Mouse (Mus musculus): ENCODE data around the gene Sumo1. TPM values are rescaled to one million over a fixed set of nuclear protein-coding genes. Genes with fewer than 3 reads are reported as not detected.
"Not testable (repeated sequence)": the region's sequence is repeated elsewhere in the genome, so short reads cannot be mapped to it uniquely, and the experiment has no call there.

Gene Sumo1
- polyA plus RNA-seq, 1 experiment from 2014 or later, result 414 TPM

DNA sequence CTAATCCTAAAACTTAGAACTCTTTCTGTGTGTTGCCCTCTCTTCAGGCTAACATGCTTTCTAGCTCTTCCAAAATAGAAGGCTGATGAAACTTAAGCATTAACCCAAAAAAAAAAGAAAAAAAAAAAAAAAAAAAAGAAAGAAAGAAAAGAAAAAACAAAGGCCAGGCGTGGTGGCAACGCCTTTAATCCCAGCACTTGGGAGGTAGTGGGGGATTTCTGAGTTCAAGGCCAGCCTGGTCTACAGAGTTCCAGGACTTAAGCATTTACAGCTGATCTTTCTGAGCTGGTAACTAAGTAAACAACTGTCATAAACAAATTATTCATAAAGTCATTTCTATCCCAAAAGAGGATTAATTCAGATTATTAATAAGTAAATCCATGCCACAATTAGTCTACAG is 1.8 kb downstream of the Sumo1 start:
- Histone ChIP-seq H3K9me3 (no peaks in the 10 kb centered on the region), H3K9ac (no peak overlapping the region), H3K36me3 (no peaks in the 10 kb centered on the region), H3K27ac (replicated peaks) (no peak overlapping the region), H3K4me1 (replicated peaks) (peaks cover 32% of the 10 kb centered on the region), H3K27me3 (no peaks in the 10 kb centered on the region), H3K4me2 (peak overlapping the region; percentile 87), H3K4me3 (peak overlapping the region; percentile 99; the same call in 1 of the 2 replicates)
- ATAC-seq (ENCODE audit: low read depth), result no peak
- whole genome bisulfite sequencing, result 82% methylated on average over 2 of the region's 2 CpGs

DNA sequence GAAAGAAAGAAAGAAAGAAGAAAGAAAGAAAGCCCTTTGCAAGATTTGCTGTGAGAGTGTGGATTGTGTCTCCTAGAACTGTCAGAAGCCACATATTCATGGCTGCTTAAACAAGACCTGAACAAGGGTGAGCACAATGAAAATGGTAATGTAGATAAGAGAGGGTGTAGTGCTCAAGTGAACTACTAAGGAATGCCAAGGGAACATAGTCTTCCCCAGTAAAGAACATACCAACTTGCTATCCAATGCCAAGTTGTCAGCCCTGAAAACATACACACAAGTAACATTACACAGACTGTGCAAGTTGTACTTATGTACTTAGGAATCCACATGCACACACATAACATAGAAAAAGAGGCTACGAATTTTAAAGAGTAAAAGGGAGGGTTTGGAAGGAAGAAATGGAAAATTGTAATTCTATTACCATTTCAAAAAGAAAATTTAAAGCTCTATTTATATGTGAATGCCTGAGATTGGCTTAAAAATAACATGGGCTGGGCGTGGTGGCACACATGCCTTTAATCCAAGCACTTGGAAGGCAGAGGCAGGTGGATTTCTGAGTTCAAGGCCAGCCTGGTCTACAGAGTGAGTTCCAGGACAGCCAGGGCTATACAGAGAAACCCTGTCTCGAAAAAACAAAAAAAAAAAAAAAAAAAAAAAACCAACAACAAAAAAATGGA is 7.0 kb downstream of the Sumo1 start:
- H3K9me3 ChIP-seq, result no peaks in the 10 kb centered on the region
- peaks cover 4% of the 10 kb centered on the region; the same call in 1 of the 2 replicates for H3K36me3 ChIP-seq
- H3K27ac ChIP-seq (replicated peaks), result no peak overlapping the region
- no peak for ATAC-seq (ENCODE audit: low read depth)
- no peak overlapping the region for H3K4me2 ChIP-seq
- no peaks in the 10 kb centered on the region for H3K27me3 ChIP-seq
- no peak overlapping the region for H3K4me3 ChIP-seq
- WGBS, result 94% methylated on average over 3 of the region's 3 CpGs
- no peak overlapping the region for H3K9ac ChIP-seq
- H3K4me1 ChIP-seq (replicated peaks), result peaks cover 12% of the 10 kb centered on the region

DNA sequence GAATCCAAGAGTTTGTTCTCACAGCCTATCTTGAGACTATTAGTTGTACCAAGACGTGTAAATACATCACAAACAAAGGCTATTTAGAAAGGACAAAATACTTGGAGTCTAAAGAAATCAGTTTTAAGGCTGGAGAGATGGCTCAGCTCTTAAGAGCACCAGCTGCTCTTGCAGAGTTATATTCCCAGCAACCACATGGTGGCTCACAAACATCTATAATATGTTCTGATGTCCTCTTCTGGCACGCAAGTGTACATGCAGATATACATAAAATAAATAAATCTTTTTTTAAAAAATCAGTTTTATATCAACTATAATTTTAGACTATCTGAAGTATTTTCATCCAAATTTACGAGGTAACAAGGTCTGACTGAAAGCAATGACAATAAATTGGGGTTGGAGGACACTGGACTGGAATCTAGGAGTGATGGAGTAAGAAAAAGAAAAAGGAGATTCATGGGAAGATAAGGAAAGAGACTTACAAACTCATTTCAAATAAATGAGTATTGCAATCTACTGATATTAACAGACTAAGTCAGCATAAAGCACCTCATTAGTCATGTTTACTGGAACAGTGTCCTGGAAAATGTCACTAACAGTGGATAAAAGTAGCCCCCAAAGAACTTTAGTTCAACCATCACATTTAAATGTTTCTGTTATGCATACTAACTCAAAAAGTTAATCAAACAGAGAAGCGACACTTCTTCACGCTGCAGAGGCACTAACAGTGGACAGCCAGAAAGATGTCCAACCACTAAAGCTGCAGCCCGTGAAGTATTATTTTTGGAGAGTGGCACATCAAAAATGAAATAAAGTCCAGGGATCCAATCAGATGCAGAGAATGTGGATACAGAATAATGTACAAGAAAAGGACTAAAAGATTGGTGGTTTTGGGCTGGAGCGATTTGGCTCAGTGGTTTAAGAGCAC is 14.1 kb downstream of the Sumo1 start:
- Histone ChIP-seq H3K9me3 (no peaks in the 10 kb centered on the region), H3K36me3 (peaks cover 24% of the 10 kb centered on the region), H3K4me3 (no peak overlapping the region), H3K27me3 (no peaks in the 10 kb centered on the region), H3K27ac (replicated peaks) (no peak overlapping the region), H3K4me2 (no peak overlapping the region), H3K4me1 (replicated peaks) (no peaks in the 10 kb centered on the region), H3K9ac (no peak overlapping the region)
- no peak for ATAC-seq (ENCODE audit: low read depth)
- 93% methylated on average over 7 of the region's 7 CpGs for WGBS

DNA sequence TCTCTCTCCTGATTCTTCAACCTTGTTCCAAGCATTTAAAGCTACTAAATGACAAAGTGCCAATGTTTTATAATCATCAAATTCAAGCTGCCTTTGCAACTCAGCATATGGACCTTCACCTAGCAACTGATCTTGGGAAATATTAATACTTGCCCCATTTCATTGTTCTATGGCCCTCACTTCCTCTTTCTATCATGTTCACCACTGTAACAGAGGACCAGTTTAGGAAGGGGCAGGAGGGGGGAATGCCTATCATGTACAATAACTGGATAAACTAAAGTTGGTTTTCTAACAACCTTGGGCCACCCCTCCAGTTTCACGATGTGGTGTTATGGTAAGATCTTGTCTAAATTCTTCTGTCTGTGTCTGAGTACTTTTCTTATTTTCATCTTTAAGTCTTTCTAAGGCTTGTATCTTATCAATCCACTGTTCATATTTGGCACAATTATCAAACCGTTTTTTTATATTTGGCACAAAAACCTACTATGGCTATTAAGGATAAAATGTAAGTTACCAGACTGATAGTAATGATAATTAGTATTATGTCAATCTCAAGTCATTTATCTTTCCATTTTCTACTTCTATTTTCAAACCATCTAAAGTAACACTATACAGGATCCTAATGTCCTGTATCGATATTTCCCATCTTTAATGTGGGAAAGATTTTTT is 17.3 kb downstream of the Sumo1 start:
- peaks cover 34% of the 10 kb centered on the region for H3K36me3 ChIP-seq
- no peak overlapping the region for H3K4me2 ChIP-seq
- no peaks in the 10 kb centered on the region for H3K9me3 ChIP-seq
- H3K4me3 ChIP-seq, result no peak overlapping the region
- no peak overlapping the region for H3K9ac ChIP-seq
- no peak overlapping the region for H3K27ac ChIP-seq (replicated peaks)
- WGBS, result 94% methylated on average over 3 of the region's 3 CpGs
- H3K4me1 ChIP-seq (replicated peaks), result no peaks in the 10 kb centered on the region
- no peaks in the 10 kb centered on the region for H3K27me3 ChIP-seq
- no peak for ATAC-seq (ENCODE audit: low read depth)

DNA sequence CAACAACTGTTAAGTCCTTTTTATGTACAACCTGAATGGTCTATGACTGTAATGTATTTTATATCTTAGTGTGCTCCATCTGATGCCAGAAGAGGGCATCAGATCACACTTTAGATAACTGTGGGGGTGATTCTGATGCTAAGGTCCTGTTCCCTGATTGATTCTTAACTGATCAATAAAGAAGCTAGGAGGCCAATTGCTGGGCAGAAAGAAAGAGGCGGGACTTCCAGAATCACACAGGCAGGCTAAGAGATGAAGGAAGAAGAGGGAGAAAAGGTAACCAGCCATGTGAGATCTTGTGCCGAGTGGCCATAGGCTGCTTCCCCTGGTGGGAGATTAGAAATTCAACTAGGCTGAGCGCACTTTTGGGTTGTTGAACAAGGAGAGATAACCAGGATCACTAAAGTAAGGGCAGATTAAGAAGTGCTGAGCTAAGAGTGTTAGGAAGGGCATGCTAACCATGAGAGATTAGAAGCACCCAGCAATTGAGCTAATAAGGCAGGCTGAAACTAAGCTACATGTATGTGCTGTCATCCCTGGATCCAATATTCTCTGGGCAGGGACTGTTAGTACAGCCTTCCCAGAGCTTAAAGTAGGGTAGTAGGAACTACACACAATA is 19.3 kb downstream of the Sumo1 start:
- Histone ChIP-seq H3K4me1 (replicated peaks) (no peaks in the 10 kb centered on the region), H3K27ac (replicated peaks) (no peak overlapping the region), H3K9ac (no peak overlapping the region), H3K4me2 (no peak overlapping the region), H3K4me3 (no peak overlapping the region), H3K36me3 (peaks cover 52% of the 10 kb centered on the region), H3K9me3 (no peaks in the 10 kb centered on the region), H3K27me3 (no peaks in the 10 kb centered on the region)
- 94% methylated on average over 3 of the region's 3 CpGs for WGBS
- no peak for ATAC-seq (ENCODE audit: low read depth)

DNA sequence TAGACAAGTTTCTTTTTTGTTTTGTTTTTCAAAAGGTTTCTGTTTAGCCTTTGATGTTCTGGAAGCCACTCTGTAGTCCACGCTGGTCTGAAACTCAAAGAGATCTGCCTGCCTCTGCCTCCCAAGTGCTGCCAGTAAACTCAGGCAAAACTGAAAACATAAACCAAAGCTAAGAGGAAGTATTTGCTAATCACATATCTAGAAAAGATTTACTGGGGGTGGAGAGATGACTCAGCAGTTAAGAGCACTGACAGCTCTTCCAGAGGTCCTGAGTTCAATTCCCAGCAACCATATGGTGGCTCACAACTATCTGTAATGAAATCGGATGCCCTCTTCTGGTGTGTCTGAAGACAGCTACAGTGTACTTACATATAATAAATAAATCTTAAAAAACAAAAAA is 24.1 kb downstream of the Sumo1 start:
- 92% methylated on average over 2 of the region's 2 CpGs for WGBS
- H3K4me3 ChIP-seq; ATAC-seq (ENCODE audit: low read depth); H3K27me3 ChIP-seq; H3K27ac ChIP-seq (replicated peaks); H3K4me1 ChIP-seq (replicated peaks); H3K9ac ChIP-seq; H3K9me3 ChIP-seq; H3K4me2 ChIP-seq: not testable (repeated sequence)
- H3K36me3 ChIP-seq, result peaks cover 51% of the 10 kb centered on the region

DNA sequence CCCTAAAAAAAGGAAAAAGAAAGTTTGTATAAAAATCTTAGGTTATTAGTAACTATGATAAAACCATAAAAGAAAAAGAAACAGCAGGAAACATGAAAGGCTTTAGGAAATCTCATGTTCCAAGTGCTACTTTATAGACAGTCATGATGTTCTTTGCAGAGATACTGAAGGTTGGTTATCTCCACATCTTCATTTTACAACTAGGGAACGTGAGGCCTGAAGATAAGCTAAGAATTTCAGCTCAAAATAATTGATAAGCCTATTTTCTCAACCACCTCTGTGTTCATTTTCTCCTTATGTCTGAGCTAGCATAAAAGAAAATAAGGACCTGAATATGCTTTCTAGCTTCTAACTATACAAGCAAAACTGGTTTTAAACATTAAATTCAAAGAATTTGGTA is 28.1 kb downstream of the Sumo1 start:
- H3K4me1 ChIP-seq (replicated peaks), result no peaks in the 10 kb centered on the region
- H3K9ac ChIP-seq, result no peak overlapping the region
- no peak for ATAC-seq (ENCODE audit: low read depth)
- no peak overlapping the region for H3K4me2 ChIP-seq
- H3K4me3 ChIP-seq, result no peak overlapping the region
- no peak overlapping the region for H3K27ac ChIP-seq (replicated peaks)
- H3K27me3 ChIP-seq, result no peaks in the 10 kb centered on the region
- no peaks in the 10 kb centered on the region for H3K9me3 ChIP-seq
- WGBS, result 94% methylated on average over 1 of the region's 1 CpGs
- H3K36me3 ChIP-seq, result peaks cover 38% of the 10 kb centered on the region

DNA sequence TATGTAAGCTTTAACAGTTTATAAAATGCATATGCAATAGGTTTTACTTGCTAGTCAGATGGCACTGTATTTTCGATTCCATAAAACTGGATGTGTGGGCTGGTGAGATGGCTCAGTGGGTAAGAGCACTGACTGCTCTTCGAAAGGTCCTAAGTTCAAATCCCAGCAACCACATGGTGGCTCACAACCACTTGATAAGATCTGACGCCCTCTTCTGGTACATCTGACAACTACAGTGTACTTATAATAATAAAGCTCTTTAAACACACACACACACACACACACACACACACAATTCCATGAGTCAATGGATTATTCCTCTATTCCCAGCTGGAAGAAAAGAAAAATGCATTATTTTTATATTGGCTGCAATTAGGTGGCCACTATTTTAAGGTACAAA is 32.3 kb downstream of the Sumo1 start:
- 87% methylated on average over 3 of the region's 3 CpGs for WGBS
- Histone ChIP-seq H3K4me2 (no peak overlapping the region), H3K36me3 (peaks cover 22% of the 10 kb centered on the region), H3K27me3 (no peaks in the 10 kb centered on the region), H3K9me3 (no peaks in the 10 kb centered on the region), H3K27ac (replicated peaks) (no peak overlapping the region), H3K9ac (no peak overlapping the region), H3K4me3 (no peak overlapping the region), H3K4me1 (replicated peaks) (no peaks in the 10 kb centered on the region)
- no peak for ATAC-seq (ENCODE audit: low read depth)

DNA sequence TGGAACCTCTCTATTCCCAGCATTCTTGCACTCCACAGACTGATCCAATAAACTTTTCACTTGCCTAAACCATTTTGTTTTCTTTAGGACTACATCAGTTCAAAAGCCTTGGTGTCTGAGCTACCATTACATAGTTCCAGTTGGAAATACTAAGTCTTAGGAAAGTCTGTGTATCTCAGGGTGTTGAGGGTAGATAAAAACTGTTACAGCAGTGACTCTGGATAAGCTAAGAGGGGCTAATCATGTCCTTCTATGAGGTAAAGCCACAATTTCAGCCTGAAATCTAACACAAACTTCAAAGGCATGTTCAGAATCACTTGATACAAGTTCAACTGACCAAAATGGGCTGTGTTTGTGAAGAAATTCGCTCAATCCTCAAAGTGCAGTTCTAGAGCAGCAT is 34.3 kb downstream of the Sumo1 start:
- Histone ChIP-seq H3K9ac (no peak overlapping the region), H3K4me1 (replicated peaks) (no peaks in the 10 kb centered on the region), H3K4me3 (no peak overlapping the region), H3K27ac (replicated peaks) (no peak overlapping the region), H3K9me3 (no peaks in the 10 kb centered on the region), H3K27me3 (no peaks in the 10 kb centered on the region), H3K4me2 (no peak overlapping the region), H3K36me3 (peaks cover 9% of the 10 kb centered on the region)
- 78% methylated on average over 1 of the region's 1 CpGs for WGBS
- ATAC-seq (ENCODE audit: low read depth), result no peak

DNA sequence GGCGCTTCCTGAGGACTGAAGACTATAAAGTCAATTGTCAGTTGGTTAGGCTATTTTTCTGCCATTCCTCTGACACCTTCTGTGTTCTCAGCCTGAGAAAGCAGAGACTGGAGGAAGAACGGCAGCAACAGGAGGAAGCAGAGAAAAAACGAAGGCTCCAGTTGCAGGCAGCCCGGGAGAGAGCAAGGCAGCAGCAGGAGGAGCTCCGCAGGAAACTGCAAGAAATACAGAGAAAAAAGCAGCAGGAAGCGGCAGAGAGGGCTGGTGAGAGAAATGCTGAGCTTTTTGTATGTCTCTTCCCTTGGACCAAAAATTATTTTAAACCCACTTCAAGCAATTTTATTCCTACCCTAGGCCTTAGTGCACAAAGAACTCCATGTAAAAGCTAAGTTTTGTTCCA is 37.6 kb downstream of the Sumo1 start:
- H3K9ac ChIP-seq, result no peak overlapping the region
- no peak overlapping the region for H3K27ac ChIP-seq (replicated peaks)
- ATAC-seq (ENCODE audit: low read depth), result no peak
- no peak overlapping the region for H3K4me3 ChIP-seq
- no peaks in the 10 kb centered on the region for H3K27me3 ChIP-seq
- H3K36me3 ChIP-seq, result no peaks in the 10 kb centered on the region
- no peak overlapping the region for H3K4me2 ChIP-seq
- 32% methylated on average over 6 of the region's 6 CpGs for WGBS
- no peaks in the 10 kb centered on the region for H3K4me1 ChIP-seq (replicated peaks)
- H3K9me3 ChIP-seq, result no peaks in the 10 kb centered on the region

DNA sequence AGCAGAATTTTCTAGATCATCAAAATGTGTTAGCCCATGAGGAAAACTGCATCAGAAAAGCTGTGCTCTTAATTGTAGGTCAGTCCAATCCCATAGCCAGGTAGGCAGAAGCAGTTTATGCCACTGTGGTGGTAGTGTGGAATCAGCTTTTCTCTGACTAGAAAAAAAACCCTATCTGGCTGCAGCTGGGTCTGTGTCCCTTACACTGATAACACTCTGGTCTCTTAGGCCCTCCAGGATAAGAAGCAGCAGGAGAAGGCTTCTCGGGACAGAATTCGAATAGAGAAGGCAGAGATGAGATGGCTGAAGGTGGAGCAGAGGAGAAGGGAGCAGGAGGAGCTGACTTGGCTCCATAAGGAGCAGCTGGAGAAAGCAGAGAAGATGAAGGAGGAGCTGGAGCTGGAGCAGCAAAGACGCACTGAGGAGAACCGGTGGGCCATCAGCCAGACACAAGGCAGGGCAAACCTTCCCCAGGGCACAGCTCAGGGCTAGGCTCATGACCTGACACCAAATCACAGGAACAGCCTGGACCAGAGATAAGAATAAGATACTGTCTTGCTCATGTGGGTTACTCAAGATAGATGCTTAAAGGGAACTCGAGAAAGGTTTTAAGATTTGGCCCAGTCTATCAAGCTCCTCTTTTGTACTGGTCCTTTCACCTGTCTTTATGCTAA is 38.5 kb downstream of the Sumo1 start:
- Histone ChIP-seq H3K9me3 (no peaks in the 10 kb centered on the region), H3K36me3 (no peaks in the 10 kb centered on the region), H3K27ac (replicated peaks) (no peak overlapping the region), H3K27me3 (no peaks in the 10 kb centered on the region), H3K4me2 (no peak overlapping the region), H3K4me1 (replicated peaks) (no peaks in the 10 kb centered on the region), H3K9ac (no peak overlapping the region), H3K4me3 (no peak overlapping the region)
- WGBS, result 88% methylated on average over 5 of the region's 5 CpGs
- ATAC-seq (ENCODE audit: low read depth), result no peak
